Mouse (Mus musculus) heart, adult 10 weeks (tissue): ENCODE data around the gene Clic1. TPM values are rescaled to one million over a fixed set of nuclear protein-coding genes. Genes with fewer than 3 reads are reported as not detected.

Experiments
- polyA plus RNA-seq: library from polyadenylated mRNA; stranded (reverse); fragments of 350-450 nt; fragmentation: Illumina TruSeq; extraction: RNeasy Lipid Tissue Mini Kit (QIAGEN cat#74804); gene quantifications from one replicate; pipeline ENCODE4 v1.2.3, GENCODE M21; 2014; ENCODE audit warnings: low read depth, low replicate concordance

Gene Clic1
- 50.4 TPM for polyA plus RNA-seq

DNA sequence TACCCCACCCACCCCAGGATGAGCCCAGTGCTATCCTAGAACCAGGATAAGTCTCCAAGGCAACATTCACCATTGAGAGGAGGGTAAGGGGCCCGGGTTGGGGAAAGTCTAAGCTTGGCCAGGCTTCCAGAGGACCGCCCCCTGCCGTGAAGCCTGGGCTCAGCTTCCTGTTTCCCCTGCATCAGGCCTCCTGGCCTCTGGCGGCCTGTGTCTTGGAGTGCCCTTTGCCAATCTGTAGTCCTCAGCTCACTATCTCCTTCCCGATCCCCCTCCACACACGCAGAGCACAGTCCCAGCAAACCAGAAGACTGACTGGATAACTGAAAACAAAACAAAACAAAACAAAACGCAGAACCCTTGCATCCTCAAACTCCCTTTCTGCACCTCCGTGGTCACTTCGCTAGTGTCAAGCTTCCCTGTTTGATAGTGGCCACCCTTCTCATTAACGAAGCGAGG lies at the start of gene Clic1:
Gene Clic1, plus strand, starts transcription at position 406 of the 456 bp plus-strand sequence.

GRCm38 (mm10) chr17:35000717-35001451 lies 48.9 kb upstream of the Clic1 start, which contains the start of gene Vars:
Gene Vars (plus strand): TSS chr17:35000987.

GRCm38 (mm10) chr17:35016376-35016775 lies 33.4 kb upstream of the Clic1 start, which contains the start of gene Vwa7:
Gene Vwa7 (plus strand): TSS chr17:35016579.

DNA sequence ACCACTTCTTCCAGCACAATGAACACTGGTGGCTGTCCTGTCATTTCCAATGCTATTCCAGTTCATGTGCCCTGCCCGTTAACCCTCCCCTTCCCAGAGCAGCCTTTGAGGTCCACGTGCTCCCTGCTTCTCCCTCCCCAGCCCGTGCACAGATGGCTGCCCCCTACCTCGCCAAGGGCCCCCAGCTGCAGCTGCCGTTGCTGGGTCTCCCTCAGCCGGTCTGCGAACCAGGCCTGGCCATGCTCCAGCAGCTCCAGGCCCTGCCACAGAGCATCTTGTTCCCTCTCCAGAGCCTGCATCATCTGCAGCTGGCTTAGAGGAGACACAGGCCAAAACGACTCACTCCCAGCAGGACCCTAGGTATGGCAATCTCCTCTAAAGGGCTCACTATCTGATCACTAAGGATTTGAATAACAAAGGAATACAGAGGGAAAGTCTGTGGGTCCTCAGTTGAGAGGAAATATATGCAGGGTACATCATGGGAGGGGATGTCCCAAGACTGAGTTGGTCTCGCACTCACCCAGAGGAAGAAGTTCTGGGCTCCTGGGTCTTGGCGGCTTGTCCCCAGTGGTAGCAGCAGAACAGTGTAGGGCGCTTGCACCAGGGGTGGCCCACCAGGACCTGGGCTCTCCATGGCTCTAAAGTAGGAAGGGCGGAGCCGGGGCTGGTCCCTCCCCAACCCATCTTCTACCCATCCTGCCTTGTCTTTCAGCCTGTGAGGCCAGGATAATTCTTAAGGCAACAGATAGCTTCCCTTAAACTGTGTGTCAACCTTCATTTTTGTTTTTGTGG lies 22.3 kb upstream of the Clic1 start, which contains the start of gene Sapcd1:
Gene Sapcd1, minus strand, starts transcription at position 740 of the 792 bp plus-strand sequence.

GRCm38 (mm10) chr17:35046681-35047455 lies 2.9 kb upstream of the Clic1 start, which contains the start of gene Msh5:
Gene Msh5 (minus strand): TSS chr17:35046745.

GRCm38 (mm10) chr17:35058911-35059892 lies 9.4 kb downstream of the Clic1 start, which contains the start of gene Ddah2:
Gene Ddah2 (plus strand): TSS chr17:35059035.

GRCm38 (mm10) chr17:35064951-35065947 lies 15.5 kb downstream of the Clic1 start, which contains the start of gene Ly6g6c:
Gene Ly6g6c (plus strand): TSS chr17:35065388.

GRCm38 (mm10) chr17:35066084-35066483 lies 16.3 kb downstream of the Clic1 start, which contains the start of gene Mpig6b:
Gene Mpig6b (minus strand): TSS chr17:35066184.

GRCm38 (mm10) chr17:35076507-35077176 lies 26.9 kb downstream of the Clic1 start, which contains the start of gene Ly6g6e:
Gene Ly6g6e (plus strand): TSS chr17:35076902.

DNA sequence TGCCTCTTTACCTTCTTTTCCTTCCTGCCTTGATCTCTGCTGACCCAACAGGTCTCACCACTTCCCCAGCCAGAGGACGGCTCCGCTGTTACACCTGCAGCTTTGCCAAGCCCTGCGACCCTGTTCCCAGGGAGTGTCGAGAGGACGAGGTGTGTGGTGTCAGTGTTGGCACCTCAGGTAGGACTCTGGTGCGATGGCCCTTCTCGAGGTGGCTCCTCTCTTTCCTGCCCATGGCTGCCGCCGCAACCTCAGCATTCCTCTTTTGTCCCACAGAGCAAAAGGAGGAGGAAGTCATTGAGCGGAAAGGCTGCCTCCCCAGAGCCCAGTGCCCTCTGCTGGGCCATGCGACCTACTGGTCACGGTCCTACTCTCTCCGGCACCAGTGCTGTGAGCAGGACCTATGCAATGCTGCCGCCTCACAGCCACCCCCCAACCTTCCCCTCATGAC lies 28.0 kb downstream of the Clic1 start, which contains the start of gene Ly6g6d:
Gene Ly6g6d, minus strand, starts transcription at position 280 of the 448 bp plus-strand sequence.

DNA sequence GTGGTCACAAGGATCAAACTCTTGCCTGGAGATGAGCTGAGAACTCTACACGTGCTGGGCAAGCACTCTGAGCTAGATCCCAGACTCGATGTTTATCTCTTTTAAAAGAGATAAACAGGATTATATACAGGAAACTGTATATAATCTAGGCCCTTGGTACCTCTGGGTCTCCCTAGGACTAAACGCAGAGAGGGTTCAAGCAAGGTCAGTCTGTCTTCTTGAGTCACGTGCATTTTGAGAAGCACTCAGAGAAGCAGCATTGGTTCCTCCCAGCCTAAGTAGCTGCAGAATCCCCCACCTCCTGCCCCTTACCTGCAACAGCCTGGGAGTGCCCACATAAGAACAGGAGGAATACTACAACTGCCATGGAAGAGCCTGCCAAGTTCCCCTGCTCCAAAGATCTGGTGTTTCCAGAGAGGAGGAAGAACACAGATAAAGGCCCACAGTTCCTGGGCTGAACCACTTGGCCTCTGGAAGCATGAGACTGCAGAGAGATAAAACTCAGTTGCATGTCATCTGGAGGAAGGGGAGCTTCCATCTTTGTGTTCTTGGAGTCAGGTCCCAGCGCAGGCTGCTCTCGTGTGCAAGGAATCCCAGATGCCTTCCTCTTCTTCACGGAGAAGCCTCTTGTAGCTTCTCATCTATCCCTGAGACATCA lies 35.6 kb downstream of the Clic1 start, which contains the start of gene Ly6g6f:
Gene Ly6g6f, minus strand, starts transcription at position 403 of the 658 bp plus-strand sequence.

GRCm38 (mm10) chr17:35088825-35089644 lies 39.3 kb downstream of the Clic1 start, which contains the start of gene Abhd16a:
Gene Abhd16a (plus strand): TSS chr17:35089263.

GRCm38 (mm10) chr17:35108097-35108496 lies 58.3 kb downstream of the Clic1 start, which contains the start of gene Ly6g5c:
Gene Ly6g5c (plus strand): TSS chr17:35108279.

